Mouse (Mus musculus) kidney, postnatal 0 days (tissue): ENCODE measurements around the gene Ccdc9. TPM values are rescaled to one million over a fixed set of nuclear protein-coding genes. Genes with fewer than 3 reads are reported as not detected.

ENCODE experiments used
- ATAC-seq: fragments of 200-750 bp; cut with Nextera tagmentation; replicated peaks from 2 replicates; pipeline ENCODE4 v1.8.0; 2017; ENCODE audit warnings: low read depth, moderate number of reproducible peaks, moderate TSS enrichment, moderate library complexity; ENCODE audit not compliant: low FRiP score
- DNase-seq: peaks from one replicate; pipeline ENCODE4 v3.0.0-alpha.2; 2016; ENCODE audit warnings: low spot score
- H3K27ac ChIP-seq: fragments of 300-500 bp; sonication (generic); 2 replicates; pipeline ENCODE4 v1.5.1; 2014; ENCODE audit warnings: mild to moderate bottlenecking
- H3K27me3 ChIP-seq: fragments of 300-500 bp; sonication (generic); 2 replicates; pipeline ENCODE4 v1.6.1; 2014; ENCODE audit warnings: low read length, mixed read lengths; ENCODE audit not compliant: insufficient read depth
- H3K36me3 ChIP-seq: fragments of 300-500 bp; sonication (generic); 2 replicates; pipeline ENCODE4 v1.6.1; 2014; ENCODE audit warnings: low read length, mixed read lengths; ENCODE audit not compliant: insufficient read depth
- H3K4me1 ChIP-seq: fragments of 300-500 bp; sonication (generic); replicated peaks from 2 replicates; pipeline ENCODE4 v1.6.1; 2014; ENCODE audit warnings: antibody characterized with exemption, low read length, mixed read lengths; ENCODE audit not compliant: insufficient read depth
- H3K4me2 ChIP-seq: fragments of 300-500 bp; sonication (generic); 2 replicates; pipeline ENCODE4 v1.6.1; 2014; ENCODE audit warnings: mild to moderate bottlenecking, low read length, moderate library complexity, mixed read lengths
- H3K4me3 ChIP-seq: fragments of 300-500 bp; sonication (generic); replicated peaks from 2 replicates; pipeline ENCODE4 v1.5.1; 2014; ENCODE audit warnings: low read depth, low read length
- H3K9ac ChIP-seq: fragments of 300-500 bp; sonication (generic); 2 replicates; pipeline ENCODE4 v1.6.1; 2014; ENCODE audit warnings: low read depth, low read length
- H3K9me3 ChIP-seq: fragments of 300-500 bp; sonication (generic); replicated peaks from 2 replicates; pipeline ENCODE4 v1.6.1; 2016; ENCODE audit warnings: low read length, inconsistent platforms, mixed read lengths
- CTCF ChIP-seq: IDR thresholded peaks from 2 replicates; pipeline ENCODE4 v1.5.1; 2016; ENCODE audit warnings: antibody characterized with exemption, low read depth, mild to moderate bottlenecking, moderate library complexity
- whole genome bisulfite sequencing: fragments of 180-500 bp; shearing (Covaris S2); extraction: QIAGEN DNeasy Blood & Tissue Kit; methylation state at CpG from one replicate; pipeline ENCODE4 v1.1.7; 2014; 5-methylcytosine and 5-hydroxymethylcytosine counted together
- polyA plus RNA-seq: library from polyadenylated mRNA; unstranded; fragments of >200 nt; fragmentation: Nextera tagmentation; extraction: Ambion mirVana; gene quantifications from 2 replicates; pipeline ENCODE4 v1.2.1, GENCODE M21; 2015

Gene Ccdc9
- polyA plus RNA-seq, 1 experiment from 2014 or later: 17.1 TPM

DNA sequence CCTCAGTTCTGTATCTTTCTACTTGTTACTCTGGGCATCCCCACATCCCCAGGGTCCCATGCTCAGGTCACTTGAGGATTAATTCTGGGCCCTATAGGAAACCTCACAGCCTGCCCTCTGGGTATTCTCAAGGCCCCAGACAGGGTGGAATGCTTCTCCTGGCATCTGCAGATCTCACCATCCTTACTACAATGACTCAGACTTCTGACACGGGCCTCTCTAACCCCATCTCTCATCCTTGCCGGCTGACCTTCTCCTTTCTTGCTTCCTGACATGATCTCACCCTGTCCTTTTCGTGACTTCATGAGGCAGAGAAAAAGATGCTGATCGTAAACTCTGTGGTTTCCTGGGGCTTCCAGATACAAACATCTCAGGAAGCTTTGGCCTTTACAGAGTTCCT is 32.4 kb downstream of the Ccdc9 start:
- Histone ChIP-seq H3K4me3 (no peak overlapping the region), H3K36me3 (no peaks in the 10 kb centered on the region), H3K27ac (no peak overlapping the region), H3K4me2 (no peak overlapping the region), H3K9ac (no peak overlapping the region), H3K4me1 (no peaks in the 10 kb centered on the region), H3K9me3 (no peaks in the 10 kb centered on the region), H3K27me3 (no peaks in the 10 kb centered on the region)
- DNase-seq: no peak
- TF ChIP-seq CTCF: no peak
- no peak for ATAC-seq
- WGBS: 47% methylated on average over 4 of the region's 4 CpGs

DNA sequence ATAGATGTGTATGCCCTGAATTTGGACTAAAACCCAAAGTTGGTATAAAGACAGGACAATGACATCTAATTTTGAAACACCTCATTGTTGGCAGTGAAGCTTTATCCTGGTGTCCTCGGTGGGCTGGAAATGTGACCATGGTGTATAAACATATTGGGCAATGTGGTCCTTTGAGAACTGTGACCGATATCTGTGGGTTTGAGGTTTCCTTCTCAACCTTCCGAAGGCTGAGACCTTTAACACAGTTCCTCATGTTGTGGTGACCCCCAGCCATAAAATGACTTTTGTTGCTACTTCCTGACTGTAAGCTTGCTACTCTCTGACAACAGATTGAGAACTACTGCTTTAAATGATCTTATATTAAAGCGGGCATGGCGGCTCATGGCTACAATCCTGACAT is 35.9 kb downstream of the Ccdc9 start:
- no peak overlapping the region for H3K9ac ChIP-seq
- ATAC-seq (no peak), DNase-seq (no peak)
- H3K27me3 ChIP-seq: no peaks in the 10 kb centered on the region
- H3K4me3 ChIP-seq: no peak overlapping the region
- H3K9me3 ChIP-seq: no peaks in the 10 kb centered on the region
- H3K36me3 ChIP-seq: no peaks in the 10 kb centered on the region
- no peak overlapping the region for H3K4me2 ChIP-seq
- no peak for TF ChIP-seq CTCF
- no peak overlapping the region for H3K27ac ChIP-seq
- 77% methylated on average over 5 of the region's 5 CpGs for WGBS
- no peaks in the 10 kb centered on the region for H3K4me1 ChIP-seq

- Histone ChIP-seq H3K9me3 (no peaks in the 10 kb centered on the region), H3K36me3 (no peaks in the 10 kb centered on the region), H3K4me1 (no peaks in the 10 kb centered on the region), H3K4me3 (no peak overlapping the region), H3K9ac (no peak overlapping the region), H3K27me3 (no peaks in the 10 kb centered on the region), H3K27ac (no peak overlapping the region), H3K4me2 (no peak overlapping the region)
- no peak for TF ChIP-seq CTCF
- ATAC-seq (no peak), DNase-seq (no peak)
- 35% methylated on average over 2 of the region's 4 CpGs for WGBS
Measured at GRCm38 (mm10) chr7:16245958-16246357, 40.6 kb downstream of the Ccdc9 start.

- Histone ChIP-seq H3K9ac (no peak within 1 kb of the TSS), H3K9me3 (no peaks in the 10 kb centered on the region), H3K27me3 (no peaks in the 10 kb centered on the region), H3K4me3 (no peak within 1 kb of the TSS), H3K4me2 (no peak within 1 kb of the TSS), H3K4me1 (no peaks in the 10 kb centered on the region), H3K27ac (no peak within 1 kb of the TSS), H3K36me3 (no peaks in the 10 kb centered on the region)
- WGBS: 31% methylated on average over 5 of the region's 5 CpGs
- no peak for TF ChIP-seq CTCF
- no peak for ATAC-seq
- DNase-seq: peak; percentile 37
Measured at GRCm38 (mm10) chr7:16244067-16244466, 42.5 kb downstream of the Ccdc9 start, which contains the start of gene C5ar2. Gene C5ar2 (minus strand): TSS chr7:16244154.

DNA sequence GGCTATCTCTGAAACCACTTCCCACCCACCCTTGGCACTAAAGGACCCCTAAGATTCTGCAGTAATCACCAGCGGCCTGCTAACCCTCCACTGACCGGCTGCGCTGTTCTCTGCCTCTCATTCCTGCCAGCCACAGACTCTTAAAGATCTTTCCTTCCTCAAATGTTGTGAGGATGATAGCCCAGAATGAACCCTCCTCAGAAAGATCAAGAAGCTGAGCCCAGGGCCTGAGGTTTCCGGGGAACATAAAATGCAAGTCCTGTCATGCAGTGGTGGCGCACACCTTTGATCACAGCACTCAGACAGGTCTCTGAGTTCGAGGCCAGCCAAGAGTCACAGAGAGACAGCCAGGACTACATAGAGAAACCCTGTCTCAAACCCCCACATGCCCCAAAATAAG is 44.4 kb downstream of the Ccdc9 start:
- DNase-seq (no peak), ATAC-seq (no peak)
- Histone ChIP-seq H3K36me3 (no peaks in the 10 kb centered on the region), H3K27me3 (no peaks in the 10 kb centered on the region), H3K4me1 (no peaks in the 10 kb centered on the region), H3K9me3 (no peaks in the 10 kb centered on the region), H3K9ac (no peak overlapping the region), H3K4me2 (no peak overlapping the region), H3K4me3 (no peak overlapping the region), H3K27ac (no peak overlapping the region)
- no peak for TF ChIP-seq CTCF
- WGBS: 82% methylated on average over 6 of the region's 6 CpGs

DNA sequence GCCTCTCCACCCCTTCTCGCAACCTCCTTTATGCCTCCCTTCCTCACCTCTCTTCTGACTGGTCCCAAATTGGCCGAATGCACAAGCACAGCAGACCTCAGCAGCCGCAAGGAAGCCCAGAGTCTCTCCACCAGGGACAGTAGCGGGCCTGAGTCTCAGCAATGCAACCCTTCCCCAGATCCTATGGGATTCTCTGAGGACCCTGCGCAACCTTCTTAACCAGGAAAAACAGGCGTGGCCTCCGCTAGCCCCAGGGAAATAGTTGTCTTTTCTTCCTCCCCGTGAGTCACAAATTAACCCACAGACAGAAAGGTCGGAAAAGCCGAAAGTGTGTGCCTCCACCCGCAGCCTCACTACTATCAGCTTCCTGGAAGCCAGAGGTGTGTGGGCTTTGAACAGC is 44.8 kb downstream of the Ccdc9 start:
- no peak overlapping the region for H3K4me2 ChIP-seq
- H3K27ac ChIP-seq: no peak overlapping the region
- TF ChIP-seq CTCF: no peak; the same call in 1 of the 2 replicates
- H3K36me3 ChIP-seq: no peaks in the 10 kb centered on the region
- WGBS: 45% methylated on average over 11 of the region's 11 CpGs
- no peak overlapping the region for H3K9ac ChIP-seq
- no peak for DNase-seq
- H3K4me3 ChIP-seq: no peak overlapping the region
- H3K27me3 ChIP-seq: no peaks in the 10 kb centered on the region
- ATAC-seq: no peak
- no peaks in the 10 kb centered on the region for H3K9me3 ChIP-seq
- H3K4me1 ChIP-seq: no peaks in the 10 kb centered on the region

GRCm38 (mm10) chr7:16240978-16241303 is 45.7 kb downstream of the Ccdc9 start:
- no peaks in the 10 kb centered on the region for H3K9me3 ChIP-seq
- no peaks in the 10 kb centered on the region for H3K27me3 ChIP-seq
- H3K27ac ChIP-seq: no peak overlapping the region
- no peak overlapping the region for H3K4me2 ChIP-seq
- no peak overlapping the region for H3K4me3 ChIP-seq
- ATAC-seq: no peak
- H3K36me3 ChIP-seq: no peaks in the 10 kb centered on the region
- H3K9ac ChIP-seq: no peak overlapping the region
- no peaks in the 10 kb centered on the region for H3K4me1 ChIP-seq
- 90% methylated on average over 1 of the region's 1 CpGs for WGBS
- DNase-seq: no peak
- no peak for TF ChIP-seq CTCF
